Mouse (Mus musculus): ENCODE results near the gene Bnip2.
A peak's percentile ranks its signal among the peaks of the same experiment; 100 is the strongest.

Bnip2 gene

DNA sequence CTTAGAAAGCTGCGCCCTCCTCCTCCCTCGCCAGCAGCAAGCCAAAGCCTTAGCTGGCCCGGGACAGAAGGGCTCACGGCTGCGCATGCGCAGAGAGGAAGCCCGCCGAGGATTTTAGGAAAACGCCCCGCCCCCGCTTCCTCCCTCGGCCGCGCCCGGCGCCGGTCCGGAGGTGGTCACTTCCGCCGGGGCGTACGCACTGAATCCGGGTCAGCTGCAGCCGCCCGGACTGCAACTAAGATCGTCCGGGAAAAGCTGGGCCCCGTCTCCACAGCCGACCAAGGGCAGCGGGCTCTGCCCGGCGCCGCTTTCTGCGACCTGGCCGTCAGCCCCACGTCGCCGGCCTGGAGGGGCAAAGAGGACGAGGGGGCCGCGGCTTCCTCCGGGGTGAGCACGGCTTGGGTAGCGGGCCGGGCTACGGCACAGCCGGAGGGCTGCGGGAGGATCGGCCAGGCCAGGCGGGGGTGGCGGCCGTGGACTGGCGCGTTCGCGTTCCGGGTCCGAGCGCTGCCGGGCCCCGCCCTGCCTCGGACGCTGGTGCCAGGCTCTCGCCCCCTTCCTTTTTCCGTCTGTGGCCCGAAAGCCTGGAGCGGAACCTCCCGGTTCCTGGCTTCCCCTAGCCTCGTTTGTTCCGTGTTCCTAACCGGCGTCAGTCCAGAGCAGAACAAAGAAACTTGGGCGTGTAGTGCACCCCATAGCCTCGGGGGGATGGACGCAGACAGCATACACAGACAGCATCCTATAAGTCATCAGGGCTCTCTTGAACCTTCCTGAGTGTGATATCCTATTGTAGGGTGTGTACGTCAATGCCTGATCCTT, at the start of gene Bnip2:
Gene Bnip2 (plus strand): TSS at position 164 of the 819 bp plus-strand sequence.
- peak; percentile 96 for DNase-seq (ENCODE audit: low spot score)

DNA sequence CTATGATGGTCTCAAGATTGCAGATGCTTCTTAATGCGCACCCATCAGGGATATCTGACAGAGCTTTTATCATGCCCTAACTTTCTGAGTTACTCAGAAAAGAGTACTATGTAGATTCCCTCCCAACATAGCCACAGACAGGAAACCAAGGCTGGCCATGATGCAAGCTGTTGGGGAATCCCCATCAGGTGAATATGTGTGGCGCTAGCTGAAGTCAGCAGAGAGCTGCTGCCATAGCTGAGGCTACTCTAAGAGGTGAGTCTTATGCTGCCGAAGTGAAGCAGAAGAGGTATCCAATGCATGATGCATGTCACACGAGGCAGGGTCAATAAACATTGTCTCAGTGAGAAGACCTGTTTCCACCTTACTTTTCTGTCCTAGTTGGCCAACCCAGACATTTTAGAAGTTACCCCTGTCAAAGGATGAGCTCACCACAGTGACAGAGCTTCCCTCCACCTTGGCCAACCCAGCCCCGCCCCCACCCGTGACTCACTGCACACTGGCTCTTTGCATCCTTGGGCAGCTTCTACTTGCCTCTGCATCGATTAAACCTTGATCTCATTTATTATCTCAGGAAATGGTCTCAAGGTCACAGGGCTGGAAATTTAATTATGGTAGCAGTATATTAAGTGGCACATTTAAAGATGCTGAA, 48.3 kb upstream of the Bnip2 start:
- DNase-seq (ENCODE audit: low spot score): no peak

DNA sequence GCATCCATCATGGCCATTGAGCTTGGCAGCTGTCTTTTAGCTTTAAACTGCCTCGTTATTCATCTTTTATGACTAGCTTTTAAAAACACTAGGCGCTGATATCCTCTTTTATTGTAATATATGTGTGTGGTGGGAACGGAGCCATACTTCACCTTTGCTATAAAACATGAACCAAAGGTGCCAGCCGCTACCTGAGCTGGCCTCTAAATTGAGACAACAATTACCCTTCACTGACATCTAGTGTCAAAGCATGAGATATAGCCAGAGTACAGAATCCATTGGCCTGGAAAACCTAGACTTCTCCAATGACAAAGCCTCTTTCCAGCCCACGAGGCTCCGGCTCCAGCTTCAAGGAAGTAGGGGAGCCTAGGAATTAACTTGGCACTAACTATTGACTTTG, 47.7 kb upstream of the Bnip2 start:
- no peak for DNase-seq (ENCODE audit: low spot score)

DNA sequence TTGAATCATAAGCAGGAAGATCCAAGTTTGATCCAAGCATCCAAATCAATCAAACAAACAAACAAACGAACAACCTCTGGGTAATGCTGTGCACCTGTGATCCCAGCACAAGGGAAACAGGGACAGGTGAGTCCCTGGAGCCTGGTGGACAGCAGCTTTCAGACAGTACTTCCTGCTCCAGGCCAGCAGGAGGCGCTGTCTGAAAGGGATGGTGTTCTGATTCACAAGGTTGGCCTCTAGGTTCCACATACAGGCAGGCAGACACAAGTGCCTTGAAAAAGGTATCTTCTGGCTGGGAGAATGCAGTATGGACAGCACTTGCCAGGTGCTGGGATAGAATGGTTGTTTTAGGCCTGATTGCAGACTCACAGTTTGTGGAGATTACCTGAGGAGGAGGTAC, 40.3 kb upstream of the Bnip2 start:
- DNase-seq (ENCODE audit: low spot score): peak; percentile 3

DNA sequence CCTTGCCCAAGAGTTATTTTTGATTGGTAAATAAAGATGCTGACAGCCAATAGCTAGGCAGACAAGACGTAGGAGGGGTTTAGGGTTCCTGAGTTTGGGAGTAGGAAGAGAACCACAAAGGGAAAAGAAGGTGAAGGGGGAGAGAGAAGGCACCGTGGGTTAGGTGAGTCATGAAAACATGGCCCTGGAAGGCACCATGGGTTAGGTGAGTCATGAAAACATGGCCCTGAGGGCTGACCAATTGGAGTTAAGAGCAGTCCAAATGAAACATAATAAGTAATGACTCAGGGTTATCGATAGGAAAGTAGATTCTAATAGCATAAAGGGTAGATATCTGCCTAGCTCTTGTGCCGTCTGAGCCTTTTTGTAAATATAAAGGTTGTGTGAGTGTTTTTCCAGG, 39.6 kb upstream of the Bnip2 start:
- DNase-seq (ENCODE audit: low spot score): no peak

DNA sequence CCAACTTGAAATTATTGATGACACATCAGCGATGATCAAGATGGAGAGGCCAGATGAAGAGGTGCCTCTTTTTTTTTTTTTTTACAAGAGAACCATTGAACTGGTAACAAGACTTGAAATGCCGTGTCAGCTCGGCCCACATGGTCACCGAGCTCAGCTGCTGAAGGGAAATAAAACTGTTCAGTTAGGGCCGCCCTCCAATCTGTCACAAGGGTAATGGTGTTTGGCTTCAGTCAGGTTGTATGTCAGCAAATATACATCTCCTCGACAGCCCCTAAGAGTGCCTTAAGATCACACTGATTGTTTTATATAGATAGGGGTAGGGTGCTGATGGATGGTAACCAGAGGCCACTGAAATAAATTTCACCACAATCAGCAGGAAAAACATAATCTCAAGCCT, 28.3 kb upstream of the Bnip2 start:
- DNase-seq (ENCODE audit: low spot score): no peak

DNA sequence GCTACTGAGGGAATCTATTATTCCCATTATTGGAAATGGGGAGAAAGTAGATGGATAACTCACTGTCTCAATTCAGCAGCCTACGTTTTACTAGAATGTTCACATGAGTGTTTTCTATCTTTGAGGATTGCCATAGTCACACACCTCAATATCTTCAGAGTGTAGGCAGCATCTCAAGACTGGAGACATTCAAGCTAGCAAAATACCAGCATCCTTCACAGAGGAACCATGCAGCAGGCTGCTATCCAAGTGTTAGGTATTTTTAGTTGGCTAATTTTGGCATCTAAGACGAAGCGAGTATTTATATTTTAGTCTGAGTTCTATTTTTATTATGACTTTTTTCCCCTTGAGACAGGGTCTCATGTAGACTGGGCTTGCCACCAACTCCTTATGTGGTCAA, 24.9 kb upstream of the Bnip2 start:
- no peak for DNase-seq (ENCODE audit: low spot score)

DNA sequence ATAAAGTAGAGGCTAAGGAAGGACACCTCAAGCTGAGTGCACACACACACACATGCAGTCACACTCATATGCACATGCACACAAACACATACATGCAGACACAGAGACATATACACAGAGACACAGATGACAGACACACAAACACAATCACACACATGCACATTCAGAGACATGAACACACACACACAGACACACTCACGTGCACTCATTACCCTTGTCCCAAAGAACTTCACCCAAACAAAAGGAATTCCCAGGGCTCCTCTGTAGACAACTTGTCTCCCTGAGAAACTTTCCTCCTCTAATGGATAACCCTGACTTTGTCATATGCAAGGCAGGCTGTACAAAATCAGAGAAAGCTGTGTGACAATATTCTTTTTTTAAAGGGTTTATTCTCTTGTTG, 3.7 kb upstream of the Bnip2 start:
- no peak for DNase-seq (ENCODE audit: low spot score)

DNA sequence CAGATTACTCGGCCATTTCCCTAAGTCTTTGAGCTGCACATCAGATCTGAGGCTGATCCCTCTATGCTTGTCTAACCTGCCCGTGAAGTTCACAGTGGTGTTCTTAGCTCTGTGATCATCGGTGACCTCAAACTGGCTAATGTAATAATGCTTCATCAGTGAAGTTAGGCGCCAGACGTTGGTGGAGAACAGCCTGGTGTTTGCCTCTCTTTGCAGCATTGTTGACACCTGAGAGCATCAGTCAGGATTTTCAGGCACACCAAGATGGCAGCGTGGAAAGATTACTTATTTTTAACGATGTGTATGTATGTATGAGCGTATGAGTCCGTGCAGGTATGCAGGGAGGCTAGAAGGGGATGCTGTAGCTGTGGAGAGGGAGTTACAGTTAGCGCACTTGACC, 3.2 kb upstream of the Bnip2 start:
- DNase-seq (ENCODE audit: low spot score): no peak

DNA sequence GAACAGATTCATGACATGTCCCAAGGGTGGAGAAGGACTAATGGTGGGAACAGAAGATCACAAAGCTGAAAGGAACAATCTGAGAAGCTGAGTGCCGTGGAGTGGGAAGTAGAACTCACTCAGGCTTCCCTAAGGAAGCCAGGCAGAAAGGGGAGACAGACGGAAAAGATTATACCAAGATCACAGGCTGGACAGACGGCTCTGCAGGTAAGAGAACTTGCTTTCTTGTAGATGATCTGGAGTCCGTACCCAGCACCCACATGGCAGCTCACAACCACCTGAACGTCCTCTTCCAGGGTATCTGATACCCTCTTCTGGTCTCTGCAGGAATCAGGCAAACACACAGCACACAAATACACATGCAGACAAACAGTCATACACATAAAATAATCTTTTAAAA, 2.7 kb upstream of the Bnip2 start:
- no peak for DNase-seq (ENCODE audit: low spot score)

DNA sequence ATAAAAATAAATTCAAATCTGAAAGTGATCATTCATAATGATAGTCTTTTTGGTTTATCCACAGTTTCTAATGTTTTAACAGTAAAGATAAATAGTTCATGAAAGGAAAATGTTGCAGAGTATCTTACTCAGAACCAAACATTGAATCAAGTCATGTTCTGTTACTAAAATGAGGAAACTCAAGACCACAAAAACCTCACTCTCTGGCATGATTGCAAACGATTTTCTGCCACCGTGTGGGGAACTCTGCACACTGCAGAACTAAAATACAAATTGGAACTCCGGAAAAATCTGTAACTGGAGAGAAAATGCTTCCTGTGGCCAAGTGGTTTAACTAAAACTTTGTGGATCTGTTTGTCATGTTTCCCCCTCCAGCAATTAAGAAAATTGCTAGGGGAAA, 1.7 kb upstream of the Bnip2 start:
- peak; percentile 72 for DNase-seq (ENCODE audit: low spot score)

DNA sequence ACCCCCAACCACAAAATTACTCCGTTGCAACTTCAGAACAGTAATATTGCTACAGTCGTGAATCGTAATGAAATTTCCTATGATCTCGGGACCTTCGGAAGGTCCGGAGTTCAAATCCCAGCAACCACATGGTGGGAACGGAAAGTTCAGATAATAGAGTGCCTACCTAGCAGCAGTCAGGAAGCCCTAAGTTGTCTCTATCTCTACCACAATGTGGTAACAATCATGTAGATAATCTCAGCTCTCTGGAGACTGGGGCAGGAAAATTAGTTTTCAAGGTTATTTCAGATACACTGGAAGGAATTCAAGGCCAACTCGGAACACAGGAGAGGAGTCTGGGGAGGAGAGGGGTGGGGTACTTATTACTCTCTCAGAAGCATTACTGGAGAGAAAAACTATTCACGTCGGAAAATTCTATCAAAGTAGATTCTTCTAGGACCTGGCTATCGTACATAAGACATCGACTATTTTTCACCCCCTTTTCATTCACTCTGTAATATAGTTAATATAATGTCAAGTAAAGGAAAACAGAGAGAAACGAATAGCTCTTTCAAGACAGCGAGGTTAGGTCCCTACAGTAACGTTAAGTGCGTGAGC, 462 bp upstream of the Bnip2 start:
- no peak for DNase-seq (ENCODE audit: low spot score)

DNA sequence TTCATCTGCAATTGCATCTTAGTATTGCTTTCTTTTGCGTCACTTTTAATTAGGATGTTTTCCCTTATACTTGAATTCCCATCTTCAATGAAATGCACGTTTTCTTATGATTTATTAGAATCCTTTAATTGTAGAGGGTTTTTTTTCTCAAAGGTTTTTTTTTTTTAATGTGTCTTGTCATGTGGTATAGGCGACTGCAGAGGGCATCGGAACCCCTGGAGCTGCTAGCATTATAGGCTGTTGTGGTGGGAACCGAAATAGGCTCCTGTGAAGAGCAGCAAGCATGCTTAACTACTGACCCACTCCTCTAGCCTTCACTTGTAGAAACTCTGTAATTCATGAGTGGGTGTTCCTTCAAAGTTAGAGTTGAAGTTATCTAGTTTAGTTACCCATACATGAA, 1.1 kb downstream of the Bnip2 start:
- DNase-seq (ENCODE audit: low spot score): no peak

DNA sequence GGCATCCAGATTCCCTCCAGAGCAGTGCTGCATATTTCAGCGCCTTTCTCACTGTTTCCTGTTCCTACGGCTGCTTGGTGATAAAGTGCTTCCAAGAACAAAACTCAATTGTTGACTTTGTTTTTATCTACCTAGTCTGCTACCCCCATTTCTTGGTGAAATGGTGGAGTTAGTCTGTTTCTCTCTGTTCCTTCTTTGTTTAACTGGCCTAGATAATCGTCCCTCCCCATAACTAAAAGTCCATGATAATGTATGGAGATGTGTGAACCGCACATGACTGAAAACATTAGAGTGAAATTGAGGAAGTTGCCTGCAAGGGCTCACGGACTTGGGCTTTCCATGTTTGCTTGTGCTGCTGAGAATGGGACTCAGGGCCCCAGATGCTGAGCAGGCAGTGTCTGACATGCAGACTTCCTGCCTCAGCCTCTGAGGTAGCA, 3.6 kb downstream of the Bnip2 start:
- no peak for DNase-seq (ENCODE audit: low spot score)

DNA sequence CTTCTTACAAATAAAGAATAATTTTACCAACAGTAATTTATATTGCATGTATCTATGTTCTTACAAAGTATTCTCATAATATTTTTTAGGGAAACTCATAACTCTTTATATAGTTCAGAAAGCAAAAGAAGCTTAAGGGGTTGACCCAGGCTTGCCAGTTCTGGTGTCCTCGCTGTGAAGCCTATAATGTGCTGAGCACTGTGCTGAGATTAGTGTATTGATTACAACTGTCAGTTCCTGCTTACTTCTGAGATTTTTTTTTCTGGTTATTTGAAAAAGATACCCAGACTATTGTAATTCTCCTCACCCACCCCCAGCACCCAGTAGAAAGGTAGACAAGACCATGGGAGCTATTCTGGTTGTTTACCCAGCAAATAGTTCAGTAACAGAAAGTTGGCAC, 4.2 kb downstream of the Bnip2 start:
- no peak for DNase-seq (ENCODE audit: low spot score)

DNA sequence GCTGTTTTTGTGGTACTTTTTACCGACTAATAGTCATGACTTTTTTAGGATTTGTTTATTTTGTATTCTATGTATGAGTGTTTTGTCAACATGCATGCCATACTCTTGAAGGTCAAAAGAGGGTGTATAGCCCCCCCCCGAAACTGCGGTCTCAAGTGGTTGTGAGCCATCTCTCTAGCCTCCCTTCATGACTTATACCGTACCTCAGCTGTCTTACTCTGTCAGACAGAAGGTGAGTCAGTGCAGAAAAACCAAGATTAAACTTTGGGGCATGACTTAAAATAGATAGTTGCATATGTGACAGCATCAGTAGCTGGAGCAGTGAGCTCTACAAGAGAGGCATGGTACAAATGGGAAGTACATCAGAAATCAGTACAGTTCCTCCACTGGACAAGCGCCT, 5.3 kb downstream of the Bnip2 start:
- no peak for DNase-seq (ENCODE audit: low spot score)

DNA sequence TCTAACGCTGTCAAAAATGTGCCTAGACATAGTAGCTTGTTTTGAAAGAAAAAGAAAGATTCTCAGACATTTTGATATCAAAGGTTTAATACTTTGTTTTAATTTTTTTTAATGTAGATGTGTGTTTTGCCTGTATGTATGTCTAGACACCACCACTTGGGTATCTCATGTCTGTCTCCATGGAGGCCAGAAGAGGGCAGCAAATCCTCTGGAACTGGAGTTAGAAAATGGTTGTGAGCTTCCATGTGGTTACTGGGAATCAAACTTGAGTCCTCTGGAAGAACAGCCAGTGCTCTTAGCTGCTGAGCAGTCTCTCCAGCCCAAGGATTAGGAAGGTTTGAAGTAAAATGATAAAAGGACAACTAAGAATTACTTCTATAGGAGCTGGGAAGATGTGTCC, 10.1 kb downstream of the Bnip2 start:
- DNase-seq (ENCODE audit: low spot score): no peak

DNA sequence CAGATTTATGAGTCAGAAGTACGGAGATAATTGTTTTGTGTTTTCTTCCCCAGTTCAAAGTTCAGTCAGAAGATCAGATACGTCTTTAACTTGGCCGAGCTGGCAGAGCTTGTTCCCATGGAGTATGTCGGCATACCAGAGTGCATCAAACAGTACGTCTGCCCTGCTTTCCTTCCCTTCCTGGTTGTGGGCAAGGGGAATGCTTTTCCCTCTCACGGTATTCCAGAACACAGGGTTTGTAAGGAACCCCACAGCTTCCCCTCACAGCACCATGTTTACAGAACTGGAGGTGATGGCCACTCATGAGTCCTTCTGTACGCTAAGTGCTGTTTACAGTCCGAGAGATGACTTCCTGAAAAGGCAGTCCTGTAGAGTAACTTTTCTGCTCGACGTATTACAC, 14.2 kb downstream of the Bnip2 start:
- DNase-seq (ENCODE audit: low spot score): no peak

DNA sequence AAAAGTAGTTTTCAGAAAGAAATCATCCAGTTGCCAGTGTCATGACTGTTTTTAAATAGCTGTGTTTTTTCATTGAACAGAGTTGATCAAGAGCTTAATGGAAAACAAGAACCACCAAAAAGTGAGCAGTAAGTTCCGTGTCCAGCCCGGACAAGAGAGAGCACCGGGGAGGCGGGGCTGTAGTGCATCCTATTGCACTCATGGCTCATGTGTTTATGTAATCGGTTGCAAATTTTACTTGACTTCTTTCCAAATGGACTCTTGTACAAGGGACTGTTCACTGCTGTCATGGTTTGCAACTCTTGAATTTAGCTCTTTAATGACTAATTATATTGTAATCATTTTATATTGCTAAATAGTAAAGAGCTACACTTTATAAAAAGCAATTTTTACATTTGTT, 17.7 kb downstream of the Bnip2 start:
- no peak for DNase-seq (ENCODE audit: low spot score)

DNA sequence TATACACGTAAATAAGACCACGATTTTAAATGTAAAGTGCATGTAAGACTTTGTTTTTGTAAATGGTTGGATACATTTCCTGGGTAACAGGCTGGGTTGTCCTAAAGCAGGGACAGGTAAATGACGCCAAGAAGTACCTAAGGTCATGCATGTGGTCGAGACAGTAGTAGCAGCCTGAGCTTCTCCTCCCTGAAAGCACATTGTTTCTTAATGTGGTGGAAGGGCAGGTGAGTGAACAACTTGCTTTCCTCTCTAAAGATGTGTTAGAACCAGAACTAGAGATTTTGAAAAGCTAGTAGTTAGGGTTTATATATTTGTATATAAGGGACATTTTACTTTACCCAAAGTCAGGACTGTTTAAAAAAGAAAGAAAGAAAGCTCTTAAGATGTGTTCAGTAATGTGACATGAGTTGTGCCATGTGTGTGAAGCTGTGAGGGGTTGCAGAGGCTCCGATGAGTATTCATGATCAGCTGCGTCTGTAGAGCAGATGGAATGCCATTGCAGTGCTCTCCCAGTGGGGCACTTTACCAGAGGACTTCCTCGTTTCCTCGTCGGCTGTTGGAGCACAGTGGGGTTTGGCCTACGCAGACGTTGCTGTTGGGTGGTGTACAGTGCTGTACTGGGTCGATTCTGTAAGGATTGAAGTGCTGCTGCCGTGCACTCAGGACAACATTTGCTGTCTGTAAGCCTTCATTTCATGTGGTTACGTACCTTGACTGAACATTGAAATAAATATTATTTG, 18.4 kb downstream of the Bnip2 start:
- peak; percentile 35 for DNase-seq (ENCODE audit: low spot score)

DNA sequence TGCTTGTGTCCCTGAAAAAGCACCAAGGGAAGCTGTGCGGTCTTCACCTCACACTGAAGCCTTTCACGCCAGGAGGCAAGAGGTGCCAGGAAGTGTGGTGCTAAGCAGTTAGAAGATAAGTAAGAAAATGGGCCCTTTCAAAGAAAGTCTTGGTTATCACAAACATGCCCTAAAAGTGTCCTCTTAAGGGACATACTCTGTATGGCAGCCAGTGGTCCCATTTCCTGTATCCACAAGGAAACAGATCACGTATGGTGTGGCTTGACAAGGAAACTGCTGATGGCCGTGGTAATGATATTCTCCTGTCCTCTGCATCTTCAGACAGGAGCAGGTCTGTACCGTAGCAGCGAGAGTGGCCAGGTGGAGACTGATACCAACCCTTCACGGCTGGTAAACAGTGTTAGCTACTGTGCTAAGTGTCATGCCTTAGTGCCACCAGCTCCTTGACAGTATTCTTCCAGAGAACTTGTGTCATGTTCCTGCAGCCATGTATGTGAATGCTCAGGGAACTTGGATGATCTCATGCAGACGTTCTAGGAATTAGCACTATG, 20.6 kb downstream of the Bnip2 start:
- DNase-seq (ENCODE audit: low spot score): no peak

DNA sequence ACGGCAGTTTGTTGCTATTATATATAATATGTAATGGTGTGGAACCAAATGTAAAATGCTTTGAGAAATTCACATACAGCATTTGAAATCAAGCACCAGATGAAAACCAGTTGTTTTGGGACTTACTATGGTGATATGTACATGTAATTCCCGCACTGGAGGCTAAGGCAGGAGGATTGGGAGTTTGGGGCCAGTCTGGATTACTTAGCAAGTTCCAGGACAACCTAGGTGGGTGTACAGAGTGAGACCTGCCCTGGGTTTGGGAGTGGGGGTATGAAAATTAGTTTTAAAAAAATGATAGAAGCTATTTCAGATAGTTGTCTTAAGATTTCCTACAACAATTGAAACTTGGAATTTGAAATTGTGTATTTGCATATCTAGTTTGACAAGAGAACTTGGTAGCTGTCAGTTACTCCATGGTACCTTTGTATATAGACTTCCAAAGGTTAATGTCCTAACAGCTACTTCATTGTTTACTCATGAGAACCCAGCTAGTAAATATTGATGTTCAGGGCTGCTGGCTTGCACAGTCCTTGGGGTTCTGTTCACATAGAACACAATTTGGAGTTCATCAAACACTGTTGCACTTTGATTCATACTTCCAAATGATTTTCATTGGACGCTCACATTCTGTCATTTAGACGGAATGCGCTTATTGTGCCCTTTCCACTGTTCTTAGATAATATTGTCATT, 21.7 kb downstream of the Bnip2 start:
- no peak for DNase-seq (ENCODE audit: low spot score)
